Mouse (Mus musculus): ENCODE data around the gene Rars.

- no peak for TF ChIP-seq GATA1 (IDR thresholded peaks at IDR 0.05; ENCODE audit: borderline replicate concordance, low read length)
- TF ChIP-seq CTCF (IDR thresholded peaks at IDR 0.05; ENCODE audit: low read depth, low read length), result no peak
- TF ChIP-seq TAL1 (conservative IDR thresholded peaks at IDR 0.05; ENCODE audit: low read depth, low read length), result no peak
- no peak for TF ChIP-seq POLR2AphosphoS5 (IDR thresholded peaks at IDR 0.05; ENCODE audit: insufficient replicate concordance, low read depth, low read length)
- TF ChIP-seq GATA2 (IDR thresholded peaks at IDR 0.05; ENCODE audit: borderline replicate concordance, low read depth, low read length), result no peak
Measured at GRCm38 (mm10) chr11:35853651-35854050, 19.3 kb upstream of the Rars start.

All from G1E (cell line).